Mouse (Mus musculus) megakaryocyte, embryonic 14.5 days (primary cell): Measurements from ENCODE around the gene Grin2d. TPM values are rescaled to one million over a fixed set of nuclear protein-coding genes. Genes with fewer than 3 reads are reported as not detected.

ENCODE experiments used
- H3K27me3 ChIP-seq: replicated peaks from 2 replicates; pipeline ENCODE3; 2012; ENCODE audit warnings: inconsistent platforms
- H3K36me3 ChIP-seq: replicated peaks from 2 replicates; pipeline ENCODE3; 2012; ENCODE audit warnings: low read length, inconsistent platforms, mixed read lengths
- H3K4me1 ChIP-seq: 2 replicates; pipeline ENCODE4 v1.6.1; 2012; ENCODE audit warnings: inconsistent platforms
- H3K4me3 ChIP-seq: replicated peaks from 2 replicates; pipeline ENCODE3; 2012; ENCODE audit warnings: moderate library complexity, mild to moderate bottlenecking, inconsistent platforms
- H3K9me3 ChIP-seq: 2 replicates; pipeline ENCODE4 v1.6.1; 2012; ENCODE audit warnings: inconsistent platforms
- FLI1 ChIP-seq: IDR thresholded peaks from 2 replicates; pipeline ENCODE4 v1.6.1; 2012; ENCODE audit warnings: low read length, inconsistent platforms, mixed read lengths
- GATA1 ChIP-seq: IDR thresholded peaks from 3 replicates; pipeline ENCODE4 v1.6.1; 2012; ENCODE audit warnings: mixed read lengths, low read length, inconsistent platforms, borderline replicate concordance
- polyA plus RNA-seq: library from polyadenylated mRNA; stranded (reverse); fragments of >175 nt; gene quantifications from 2 replicates; pipeline ENCODE4 v1.2.3, GENCODE M21; 2012; ENCODE audit warnings: low replicate concordance; ENCODE audit not compliant: insufficient read depth

Gene Grin2d
- polyA plus RNA-seq, 1 experiment = 0.31 TPM

GRCm38 (mm10) chr7:45830427-45831127 is 47.6 kb downstream of the Grin2d start, which contains the start of gene Grwd1:
Gene Grwd1, minus strand, starts transcription at chr7:45830944.
- no peaks in the 10 kb centered on the region for H3K9me3 ChIP-seq
- peaks cover 52% of the 10 kb centered on the region for H3K4me1 ChIP-seq
- TF ChIP-seq GATA1 (no peak), FLI1 (no peak)

GRCm38 (mm10) chr7:45826631-45827030 is 51.5 kb downstream of the Grin2d start:
- no peak for TF ChIP-seq FLI1
- no peak for TF ChIP-seq GATA1
- H3K4me1 ChIP-seq = peaks cover 41% of the 10 kb centered on the region

More at GRCm38 (mm10) chr7:45830427-45831127, 47.6 kb downstream of the Grin2d start, which contains the start of gene Grwd1:
- Histone ChIP-seq H3K27me3 (peaks cover 42% of the 10 kb centered on the region), H3K4me3 (peak within 1 kb of the TSS; percentile 98), H3K36me3 (peaks cover 39% of the 10 kb centered on the region)

GRCm38 (mm10) chr7:45824598-45824997 is 53.6 kb downstream of the Grin2d start, which contains the start of gene Kcnj14:
Gene Kcnj14, minus strand, starts transcription at chr7:45824782.
- no peak for TF ChIP-seq GATA1
- TF ChIP-seq FLI1 = no peak
- H3K9me3 ChIP-seq = no peaks in the 10 kb centered on the region
- peaks cover 23% of the 10 kb centered on the region for H3K4me1 ChIP-seq
- no peaks in the 10 kb centered on the region for H3K27me3 ChIP-seq
- no peak within 1 kb of the TSS for H3K4me3 ChIP-seq
- peaks cover 74% of the 10 kb centered on the region for H3K36me3 ChIP-seq

More at GRCm38 (mm10) chr7:45826631-45827030, 51.5 kb downstream of the Grin2d start:
- no peaks in the 10 kb centered on the region for H3K9me3 ChIP-seq
- H3K27me3 ChIP-seq = peaks cover 3% of the 10 kb centered on the region
- H3K4me3 ChIP-seq = no peak overlapping the region
- peaks cover 73% of the 10 kb centered on the region for H3K36me3 ChIP-seq

GRCm38 (mm10) chr7:45820913-45821312 is 57.3 kb downstream of the Grin2d start:
- H3K4me1 ChIP-seq = peaks cover 12% of the 10 kb centered on the region
- H3K9me3 ChIP-seq = no peaks in the 10 kb centered on the region
- peaks cover 9% of the 10 kb centered on the region for H3K27me3 ChIP-seq
- H3K4me3 ChIP-seq = no peak overlapping the region
- peaks cover 38% of the 10 kb centered on the region for H3K36me3 ChIP-seq
- TF ChIP-seq GATA1 (no peak), FLI1 (no peak)

- H3K4me1 ChIP-seq = peaks cover 19% of the 10 kb centered on the region
- H3K36me3 ChIP-seq = peaks cover 27% of the 10 kb centered on the region
- H3K4me3 ChIP-seq = no peak overlapping the region
- H3K27me3 ChIP-seq = peaks cover 12% of the 10 kb centered on the region
- no peaks in the 10 kb centered on the region for H3K9me3 ChIP-seq
- TF ChIP-seq FLI1 (no peak), GATA1 (no peak)
These were observed 58.3 kb downstream of the Grin2d start for GRCm38 (mm10) chr7:45819843-45820242.

GRCm38 (mm10) chr7:45815984-45816351 is 62.2 kb downstream of the Grin2d start:
- H3K4me3 ChIP-seq = no peak overlapping the region
- peaks cover 22% of the 10 kb centered on the region for H3K36me3 ChIP-seq
- H3K27me3 ChIP-seq = peaks cover 12% of the 10 kb centered on the region
- TF ChIP-seq FLI1 = no peak
- TF ChIP-seq GATA1 = no peak
- peaks cover 39% of the 10 kb centered on the region for H3K4me1 ChIP-seq
- no peaks in the 10 kb centered on the region for H3K9me3 ChIP-seq

GRCm38 (mm10) chr7:45815323-45815983 is 62.7 kb downstream of the Grin2d start:
- no peak for TF ChIP-seq GATA1
- TF ChIP-seq FLI1 = no peak
- peaks cover 27% of the 10 kb centered on the region for H3K36me3 ChIP-seq
- no peaks in the 10 kb centered on the region for H3K9me3 ChIP-seq
- H3K4me3 ChIP-seq = no peak overlapping the region
- peaks cover 39% of the 10 kb centered on the region for H3K4me1 ChIP-seq
- peaks cover 12% of the 10 kb centered on the region for H3K27me3 ChIP-seq

GRCm38 (mm10) chr7:45814841-45815240 is 63.3 kb downstream of the Grin2d start:
- Histone ChIP-seq H3K27me3 (peaks cover 12% of the 10 kb centered on the region), H3K4me1 (peaks cover 39% of the 10 kb centered on the region), H3K9me3 (no peaks in the 10 kb centered on the region), H3K4me3 (peak overlapping the region; percentile 94), H3K36me3 (peaks cover 33% of the 10 kb centered on the region)
- no peak for TF ChIP-seq GATA1

- Histone ChIP-seq H3K4me3 (peak within 1 kb of the TSS; percentile 94), H3K36me3 (peaks cover 41% of the 10 kb centered on the region), H3K9me3 (no peaks in the 10 kb centered on the region), H3K27me3 (peaks cover 11% of the 10 kb centered on the region), H3K4me1 (peaks cover 39% of the 10 kb centered on the region)
- TF ChIP-seq FLI1 (no peak), GATA1 (no peak)
These were observed 64.1 kb downstream of the Grin2d start, which contains the start of gene Cyth2 for GRCm38 (mm10) chr7:45813787-45814779. Gene Cyth2, minus strand, starts transcription at chr7:45814581.
